Mouse (Mus musculus) hindbrain, embryonic 15.5 days (tissue): ENCODE measurements at regions not wholly inside any gene's neighbourhood (a gene's known extent, or its start where the extent isn't known, plus 50 kb on each side); places are given as distances from the start of the nearest gene placed in this dataset.

Experiments
- ATAC-seq: fragments of 200-750 bp; cut with Nextera tagmentation; 2 replicates; pipeline ENCODE4 v1.8.0; 2017; ENCODE audit warnings: low read depth, moderate number of reproducible peaks, moderate TSS enrichment; ENCODE audit not compliant: low FRiP score
- H3K27ac ChIP-seq: fragments of 300-500 bp; sonication (generic); replicated peaks from 2 replicates; pipeline ENCODE4 v1.5.1; 2015; ENCODE audit warnings: mild to moderate bottlenecking, inconsistent platforms
- H3K27me3 ChIP-seq: fragments of 300-500 bp; sonication (generic); 2 replicates; pipeline ENCODE4 v1.6.1; 2015; ENCODE audit warnings: control low read depth, inconsistent platforms
- H3K36me3 ChIP-seq: fragments of 300-500 bp; sonication (generic); 2 replicates; pipeline ENCODE4 v1.6.1; 2015; ENCODE audit warnings: control low read depth, inconsistent platforms
- H3K4me1 ChIP-seq: fragments of 300-500 bp; sonication (generic); replicated peaks from 2 replicates; pipeline ENCODE4 v1.6.1; 2015; ENCODE audit warnings: control low read depth, inconsistent platforms
- H3K4me2 ChIP-seq: fragments of 300-500 bp; sonication (generic); 2 replicates; pipeline ENCODE4 v1.6.1; 2015; ENCODE audit warnings: moderate library complexity, mild to moderate bottlenecking, inconsistent platforms
- H3K4me3 ChIP-seq: fragments of 300-500 bp; sonication (generic); 2 replicates; pipeline ENCODE4 v1.5.1; 2015; ENCODE audit warnings: mild to moderate bottlenecking, inconsistent platforms
- H3K9ac ChIP-seq: fragments of 300-500 bp; sonication (generic); 2 replicates; pipeline ENCODE4 v1.6.1; 2015; ENCODE audit warnings: inconsistent platforms
- H3K9me3 ChIP-seq: fragments of 300-500 bp; sonication (generic); 2 replicates; pipeline ENCODE4 v1.6.1; 2016; ENCODE audit warnings: control low read depth, inconsistent platforms
- WGBS: fragments of 180-500 bp; shearing (Covaris S2); methylation state at CpG from one replicate; pipeline ENCODE4 v1.1.7; 2015; 5-methylcytosine and 5-hydroxymethylcytosine counted together

DNA sequence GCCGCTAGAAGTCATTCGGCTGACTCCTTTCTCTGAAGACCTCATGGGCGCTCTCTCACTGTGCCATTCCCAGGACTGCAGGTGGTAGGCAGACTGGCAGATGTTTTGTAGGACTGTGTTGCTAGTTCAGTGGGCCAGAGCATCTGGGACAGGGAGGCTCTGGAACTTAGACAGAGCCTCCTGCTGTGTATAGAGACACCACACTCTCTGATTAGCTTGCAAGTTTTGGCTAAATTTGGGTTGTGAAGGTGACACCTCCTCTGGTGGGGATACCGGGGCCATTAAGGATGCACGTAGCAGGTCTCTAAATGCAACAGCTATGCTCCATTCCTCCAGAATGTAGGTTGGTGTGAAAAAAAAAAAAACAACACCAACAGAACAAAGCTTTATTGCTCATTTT is 171.4 kb upstream of the Ppp2r3a start:
- Histone ChIP-seq H3K27me3 (no peaks in the 10 kb centered on the region), H3K4me2 (no peak overlapping the region), H3K9ac (no peak overlapping the region), H3K36me3 (no peaks in the 10 kb centered on the region), H3K27ac (no peak overlapping the region), H3K4me3 (no peak overlapping the region), H3K9me3 (no peaks in the 10 kb centered on the region), H3K4me1 (peaks cover 7% of the 10 kb centered on the region; the same call in 1 of the 2 replicates)
- WGBS = 87% methylated on average over 5 of the region's 5 CpGs
- no peak for ATAC-seq

DNA sequence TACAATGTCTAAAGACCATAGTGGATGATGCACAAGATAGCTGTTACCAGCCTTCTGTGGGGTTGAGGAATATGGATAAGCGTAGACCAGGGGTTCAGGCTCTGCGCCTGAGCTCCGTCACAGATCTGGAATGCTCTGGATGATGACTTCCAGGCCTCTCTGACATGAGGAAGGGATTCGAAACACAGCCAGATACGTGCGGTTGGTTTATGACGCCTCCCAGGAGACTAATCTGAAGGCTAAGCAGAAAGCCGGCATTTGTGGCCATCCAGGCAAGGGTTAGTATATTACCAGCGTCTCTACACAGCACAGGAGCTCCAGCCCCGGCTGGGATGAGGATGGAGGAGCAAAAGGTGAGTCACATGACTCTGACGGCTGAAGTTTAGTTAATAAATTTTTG is 170.4 kb upstream of the Ppp2r3a start:
- Histone ChIP-seq H3K4me1 (peaks cover 7% of the 10 kb centered on the region; the same call in 1 of the 2 replicates), H3K27ac (no peak overlapping the region), H3K4me3 (no peak overlapping the region), H3K27me3 (no peaks in the 10 kb centered on the region), H3K4me2 (no peak overlapping the region), H3K36me3 (no peaks in the 10 kb centered on the region), H3K9me3 (no peaks in the 10 kb centered on the region), H3K9ac (no peak overlapping the region)
- 79% methylated on average over 11 of the region's 11 CpGs for WGBS
- no peak for ATAC-seq

DNA sequence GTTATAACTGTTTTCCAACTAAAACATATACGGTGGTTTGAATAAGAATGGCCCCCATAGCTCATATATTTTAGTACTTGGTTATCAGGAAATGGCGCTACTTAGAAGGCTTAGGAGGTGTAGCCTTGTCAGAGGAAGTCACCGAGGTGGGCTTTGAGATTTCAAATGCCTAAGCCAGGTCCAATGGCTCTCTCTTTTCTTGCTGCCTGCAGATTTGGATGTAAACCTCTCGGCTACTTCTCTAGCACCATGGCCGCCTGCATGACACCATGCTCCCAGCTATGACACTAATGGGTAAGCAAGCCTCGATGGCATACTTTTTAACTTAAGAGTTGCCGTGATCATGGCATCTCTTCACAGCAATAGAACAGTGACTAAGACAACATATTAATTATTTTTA is 169.5 kb upstream of the Ppp2r3a start:
- H3K4me3 ChIP-seq = no peak overlapping the region
- no peaks in the 10 kb centered on the region for H3K9me3 ChIP-seq
- H3K27ac ChIP-seq = no peak overlapping the region
- H3K4me2 ChIP-seq = no peak overlapping the region
- no peaks in the 10 kb centered on the region; the same call in 1 of the 2 replicates for H3K4me1 ChIP-seq
- no peaks in the 10 kb centered on the region for H3K27me3 ChIP-seq
- H3K9ac ChIP-seq = no peak overlapping the region
- ATAC-seq = no peak
- H3K36me3 ChIP-seq = no peaks in the 10 kb centered on the region
- WGBS = 93% methylated on average over 7 of the region's 7 CpGs

DNA sequence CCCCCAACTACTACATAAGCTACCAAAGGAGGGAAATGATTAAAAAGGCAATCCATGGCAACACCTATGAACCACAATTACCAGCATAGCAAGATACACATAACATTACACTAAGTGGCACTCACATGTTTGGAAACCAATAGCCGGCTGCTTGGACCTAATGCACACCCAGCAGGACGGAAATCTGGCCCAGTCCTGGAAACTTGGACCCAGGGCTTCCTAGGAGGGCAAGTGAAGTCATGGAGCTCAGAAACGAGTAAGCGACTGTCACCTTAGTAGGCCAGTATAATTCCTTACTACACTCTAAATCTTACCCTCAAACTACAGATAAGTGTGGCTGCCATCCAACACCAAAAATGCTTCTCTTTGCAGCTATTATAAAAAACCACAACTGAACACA is 168.6 kb upstream of the Ppp2r3a start:
- Histone ChIP-seq H3K27ac (no peak overlapping the region), H3K4me2 (no peak overlapping the region), H3K9me3 (no peaks in the 10 kb centered on the region), H3K36me3 (no peaks in the 10 kb centered on the region), H3K4me1 (no peaks in the 10 kb centered on the region), H3K4me3 (no peak overlapping the region), H3K27me3 (no peaks in the 10 kb centered on the region), H3K9ac (no peak overlapping the region)
- 96% methylated on average over 4 of the region's 4 CpGs for WGBS
- no peak for ATAC-seq

DNA sequence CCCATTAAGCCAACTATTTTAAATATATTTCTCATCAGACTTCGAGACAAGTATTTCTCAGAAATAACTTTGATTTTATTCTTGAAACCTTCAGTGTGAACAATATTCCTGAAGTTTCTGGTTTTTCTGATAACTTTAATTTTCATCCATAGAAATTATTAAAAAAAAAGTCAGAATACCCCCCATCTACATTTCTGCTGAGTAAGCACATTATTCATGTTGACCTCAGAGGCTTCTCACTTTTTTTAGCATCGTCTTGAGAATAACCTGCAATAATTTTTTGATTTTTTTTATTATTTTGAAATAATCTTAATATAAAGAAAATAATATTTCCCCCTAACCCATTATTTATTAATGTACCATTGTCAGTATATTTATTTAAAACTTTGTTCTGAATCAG is 166.1 kb upstream of the Ppp2r3a start:
- Histone ChIP-seq H3K27ac (no peak overlapping the region), H3K36me3 (no peaks in the 10 kb centered on the region), H3K4me1 (peaks cover 8% of the 10 kb centered on the region; the same call in 1 of the 2 replicates), H3K9ac (no peak overlapping the region), H3K4me2 (no peak overlapping the region), H3K9me3 (no peaks in the 10 kb centered on the region), H3K27me3 (no peaks in the 10 kb centered on the region), H3K4me3 (no peak overlapping the region)
- 91% methylated on average over 2 of the region's 2 CpGs for WGBS
- no peak for ATAC-seq

DNA sequence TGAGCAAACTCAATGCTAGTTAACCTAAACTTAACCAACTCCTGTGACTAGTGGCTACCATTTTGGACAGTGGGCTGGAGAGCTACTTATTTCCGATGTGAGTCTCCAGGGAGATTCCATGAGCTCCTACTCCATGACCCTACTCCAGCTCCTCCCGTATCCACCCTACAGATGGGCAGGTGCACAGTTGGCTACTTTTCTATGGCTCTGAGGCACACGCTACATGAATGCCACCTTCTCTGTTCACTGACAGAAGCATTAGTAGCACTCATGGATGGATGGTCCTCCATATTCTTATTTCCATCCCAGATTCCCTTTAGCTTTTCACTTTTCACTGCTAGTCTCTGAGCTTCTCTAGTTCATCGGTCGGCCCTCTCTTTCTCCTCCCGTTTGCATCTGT is 164.7 kb upstream of the Ppp2r3a start:
- H3K4me3 ChIP-seq = no peak overlapping the region
- H3K4me2 ChIP-seq = no peak overlapping the region
- H3K27ac ChIP-seq = no peak overlapping the region
- H3K9me3 ChIP-seq = no peaks in the 10 kb centered on the region
- 97% methylated on average over 6 of the region's 6 CpGs for WGBS
- peaks cover 15% of the 10 kb centered on the region for H3K4me1 ChIP-seq
- ATAC-seq = no peak
- no peaks in the 10 kb centered on the region for H3K36me3 ChIP-seq
- H3K9ac ChIP-seq = no peak overlapping the region
- no peaks in the 10 kb centered on the region for H3K27me3 ChIP-seq

DNA sequence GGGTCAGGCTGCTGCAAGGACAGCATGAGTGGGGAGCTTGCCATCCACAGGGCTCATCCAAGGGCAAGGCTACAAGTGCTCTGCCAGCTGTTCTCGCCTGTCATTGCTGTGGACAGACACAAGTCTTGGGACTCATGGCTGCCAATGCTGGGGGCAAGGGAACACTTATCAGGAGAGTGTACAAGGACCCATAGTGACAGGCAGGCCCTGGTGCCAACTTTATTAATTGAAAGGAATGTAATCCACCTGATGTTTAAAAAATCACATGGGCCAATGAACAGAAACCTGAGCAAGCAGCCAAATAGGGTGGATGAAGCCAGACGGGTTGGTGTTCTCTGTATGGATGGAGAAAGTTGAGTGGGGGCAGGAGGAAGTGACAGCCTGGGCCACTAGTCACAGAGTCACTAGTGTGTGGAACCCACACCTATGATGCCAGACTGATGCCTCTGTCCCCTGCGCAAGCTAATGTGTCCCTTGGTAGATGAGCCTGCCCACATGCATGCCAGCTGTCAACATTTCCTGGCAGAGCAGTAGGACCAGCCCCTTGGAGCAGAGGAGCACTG is 161.6 kb upstream of the Ppp2r3a start:
- Histone ChIP-seq H3K27me3 (no peaks in the 10 kb centered on the region), H3K9me3 (no peaks in the 10 kb centered on the region), H3K4me3 (no peak overlapping the region), H3K27ac (no peak overlapping the region), H3K4me1 (peaks cover 25% of the 10 kb centered on the region), H3K9ac (no peak overlapping the region), H3K4me2 (no peak overlapping the region), H3K36me3 (no peaks in the 10 kb centered on the region)
- 67% methylated on average over 3 of the region's 3 CpGs for WGBS
- peak; percentile 42; the same call in 1 of the 2 replicates for ATAC-seq

DNA sequence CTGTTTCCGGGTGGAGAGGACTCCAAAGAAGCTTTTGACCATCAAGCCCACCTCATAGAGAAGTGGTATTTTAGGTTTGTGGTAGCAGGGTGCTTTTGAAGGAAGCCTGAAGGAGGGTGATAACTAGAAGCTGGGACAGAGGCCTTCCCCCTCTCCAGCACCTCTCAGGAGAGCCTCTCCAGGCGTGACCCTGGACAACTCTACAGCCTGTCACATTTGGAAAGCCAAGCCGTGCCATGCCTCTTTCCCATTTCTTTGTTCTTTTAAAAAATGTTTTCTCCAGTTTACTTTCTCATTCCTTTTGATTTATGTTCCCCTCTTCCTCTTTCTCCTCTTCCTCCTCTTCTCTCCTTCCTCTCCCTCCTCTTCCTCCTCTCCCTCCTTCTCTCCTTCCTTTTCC is 160.4 kb upstream of the Ppp2r3a start:
- no peak overlapping the region for H3K4me2 ChIP-seq
- H3K9ac ChIP-seq = no peak overlapping the region
- ATAC-seq = no peak
- H3K4me3 ChIP-seq = no peak overlapping the region
- H3K36me3 ChIP-seq = no peaks in the 10 kb centered on the region
- WGBS = 92% methylated on average over 3 of the region's 3 CpGs
- peaks cover 36% of the 10 kb centered on the region for H3K4me1 ChIP-seq
- H3K27me3 ChIP-seq = no peaks in the 10 kb centered on the region
- H3K9me3 ChIP-seq = no peaks in the 10 kb centered on the region
- peak overlapping the region; percentile 67 for H3K27ac ChIP-seq

DNA sequence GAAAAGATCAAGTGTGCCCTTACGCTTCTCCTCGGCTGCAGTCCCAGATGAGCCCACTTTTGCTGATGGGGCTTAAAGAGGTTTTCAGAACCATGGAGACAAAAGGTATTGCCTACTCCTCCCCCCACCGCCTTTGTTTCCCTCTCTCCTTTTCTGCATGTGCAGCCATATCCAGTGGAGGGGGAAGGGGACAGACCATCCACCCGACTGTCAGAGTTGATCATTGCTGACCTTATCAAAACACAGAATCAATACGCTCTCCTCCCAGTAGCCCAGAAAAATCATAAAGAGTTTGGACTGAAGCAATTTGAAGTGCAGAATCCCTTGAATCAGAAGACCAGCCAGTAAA is 159.9 kb upstream of the Ppp2r3a start:
- Histone ChIP-seq H3K27ac (peak overlapping the region; percentile 67), H3K36me3 (no peaks in the 10 kb centered on the region), H3K4me1 (peaks cover 41% of the 10 kb centered on the region), H3K9ac (no peak overlapping the region), H3K27me3 (no peaks in the 10 kb centered on the region), H3K4me2 (no peak overlapping the region), H3K9me3 (no peaks in the 10 kb centered on the region), H3K4me3 (no peak overlapping the region)
- WGBS = 62% methylated on average over 5 of the region's 5 CpGs
- peak; percentile 42; the same call in 1 of the 2 replicates for ATAC-seq

DNA sequence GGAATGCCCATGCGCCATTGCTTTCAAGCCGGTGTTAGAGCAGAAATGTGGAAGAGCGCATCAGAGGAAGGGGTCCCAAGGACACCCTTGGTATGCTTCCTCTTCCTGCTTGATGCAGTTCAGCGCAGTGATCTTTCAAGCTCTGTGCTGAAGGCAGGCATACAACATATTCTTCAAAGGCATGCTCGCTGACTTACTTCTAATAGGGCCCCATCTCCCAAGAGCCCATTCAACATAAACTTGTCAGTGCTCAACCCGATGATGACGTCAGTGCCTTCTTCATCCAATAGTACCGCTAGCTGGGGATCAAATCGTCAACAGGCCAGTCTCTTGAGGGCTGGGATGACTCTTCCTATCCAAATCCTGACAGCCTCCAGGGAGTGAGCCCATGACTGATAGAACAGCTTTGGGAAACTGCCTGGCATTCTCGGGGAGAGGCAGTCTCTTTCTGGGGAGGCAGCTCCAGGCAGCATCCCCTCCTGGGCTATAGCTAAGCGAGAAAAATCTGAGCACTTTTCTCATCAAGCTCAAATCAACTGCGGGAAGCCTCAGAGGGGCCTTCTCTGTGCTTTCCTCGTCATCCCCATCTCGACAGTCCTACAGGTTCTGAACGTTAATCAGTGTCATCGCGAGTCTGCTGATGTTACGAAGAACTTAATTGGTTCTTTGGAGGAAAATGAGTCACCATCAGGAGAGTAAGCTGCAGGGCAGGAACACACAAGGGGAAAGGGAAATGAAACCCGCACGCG is 159.4 kb upstream of the Ppp2r3a start:
- H3K27ac ChIP-seq = peak overlapping the region; percentile 70
- WGBS = 58% methylated on average over 21 of the region's 21 CpGs
- no peak overlapping the region for H3K4me3 ChIP-seq
- ATAC-seq = no peak; the same call in 1 of the 2 replicates
- no peaks in the 10 kb centered on the region for H3K27me3 ChIP-seq
- no peaks in the 10 kb centered on the region for H3K9me3 ChIP-seq
- no peak overlapping the region for H3K9ac ChIP-seq
- no peak overlapping the region for H3K4me2 ChIP-seq
- no peaks in the 10 kb centered on the region for H3K36me3 ChIP-seq
- peaks cover 42% of the 10 kb centered on the region for H3K4me1 ChIP-seq

DNA sequence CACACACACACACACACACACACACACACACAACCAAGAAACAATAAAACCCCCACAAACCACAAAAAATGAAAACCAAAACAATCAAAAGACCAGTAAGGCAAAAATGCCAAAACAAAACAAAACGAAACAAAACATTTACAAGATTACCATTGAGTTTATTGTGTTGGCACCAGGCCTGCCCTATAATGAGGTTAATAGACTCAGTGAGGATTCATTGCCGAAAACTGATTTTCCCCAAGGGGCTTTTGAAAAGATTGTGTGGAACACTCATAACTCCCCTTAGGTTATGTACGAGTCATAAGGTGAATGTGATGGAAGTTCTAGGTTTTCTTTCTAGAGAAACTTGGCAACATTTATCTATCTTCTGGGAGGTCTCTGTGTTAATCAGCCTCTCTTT is 158.8 kb upstream of the Ppp2r3a start:
- no peak overlapping the region for H3K9ac ChIP-seq
- no peaks in the 10 kb centered on the region for H3K36me3 ChIP-seq
- no peak overlapping the region for H3K4me2 ChIP-seq
- 0 out of 2 replicates have a peak overlapping the region, but pooled peaks have one; percentile 70 for H3K27ac ChIP-seq
- peaks cover 42% of the 10 kb centered on the region for H3K4me1 ChIP-seq
- whole genome bisulfite sequencing = 59% methylated on average over 3 of the region's 3 CpGs
- no peaks in the 10 kb centered on the region for H3K9me3 ChIP-seq
- no peak overlapping the region for H3K4me3 ChIP-seq
- no peak for ATAC-seq
- no peaks in the 10 kb centered on the region for H3K27me3 ChIP-seq

DNA sequence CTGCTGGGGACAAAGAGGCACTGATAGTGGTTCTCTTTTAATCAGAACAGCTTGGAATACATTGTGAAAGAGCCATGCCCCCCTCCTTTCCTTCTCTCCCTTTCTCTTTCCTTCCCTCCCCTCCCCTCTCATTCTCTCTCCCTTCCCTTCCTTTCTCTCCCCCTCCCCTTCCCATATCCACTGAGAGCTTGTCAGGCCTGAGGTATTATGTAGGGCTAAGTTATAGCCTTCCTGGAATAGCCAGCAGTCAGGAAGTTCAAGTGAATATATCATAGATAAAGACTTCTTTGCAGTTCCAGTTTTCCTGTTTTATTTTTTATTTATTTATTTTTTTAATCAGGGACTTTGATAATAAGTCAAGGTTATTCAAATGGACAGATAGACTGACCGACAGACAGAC is 156.5 kb upstream of the Ppp2r3a start:
- Histone ChIP-seq H3K4me1 (peaks cover 50% of the 10 kb centered on the region), H3K36me3 (no peaks in the 10 kb centered on the region), H3K4me2 (no peak overlapping the region), H3K27ac (peak overlapping the region; percentile 87), H3K4me3 (no peak overlapping the region), H3K9me3 (no peaks in the 10 kb centered on the region), H3K27me3 (no peaks in the 10 kb centered on the region), H3K9ac (no peak overlapping the region)
- no peak for ATAC-seq
- 86% methylated on average over 1 of the region's 1 CpGs for whole genome bisulfite sequencing
